In the genomic region with DNA sequence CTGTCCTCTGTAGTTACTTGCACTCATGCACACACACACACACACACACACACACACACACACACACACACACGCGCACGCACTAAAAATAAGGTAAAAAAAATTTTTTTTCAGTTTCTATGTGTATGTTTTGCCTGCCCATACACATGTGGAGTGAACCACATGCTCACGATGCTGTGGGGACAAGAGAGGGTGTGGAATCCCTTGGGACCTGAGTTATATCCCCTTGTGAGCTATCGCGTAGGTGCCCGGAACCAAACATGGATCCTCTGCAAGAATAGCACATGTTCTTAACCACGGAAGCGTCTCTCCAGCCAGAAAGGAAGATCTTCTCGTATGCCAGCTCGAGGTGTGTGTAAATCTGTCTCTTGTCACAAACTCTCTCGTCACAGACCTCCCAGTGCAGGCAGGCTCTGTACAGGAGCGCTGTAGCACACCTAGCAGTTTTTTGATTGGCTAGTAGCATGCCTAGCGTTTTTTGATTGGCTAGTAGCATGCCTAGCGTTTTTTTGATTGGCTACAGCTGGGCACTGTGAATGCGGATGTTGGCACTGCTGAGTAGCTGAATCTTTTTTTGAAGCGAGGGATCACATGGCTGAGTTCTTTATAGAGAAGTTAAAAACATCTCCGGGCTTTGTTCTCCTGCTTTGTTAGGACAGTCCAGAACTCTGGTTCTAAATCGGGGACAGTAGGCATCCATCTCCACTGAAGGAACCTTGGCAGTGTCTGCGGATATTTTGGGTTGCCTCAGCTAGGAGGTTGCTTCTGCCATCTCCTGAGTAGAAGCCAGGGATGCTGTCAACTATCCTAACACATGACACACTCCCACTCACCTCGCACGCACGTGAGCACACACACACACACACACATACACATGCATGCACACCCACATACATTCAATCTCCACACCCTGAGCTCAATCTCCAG, we compare ENCODE assay signal across 1 mouse cellular context.
TF ChIP-seq lines count a peak whose summit lies in the region.

No protein-coding gene starts in this region.

TF ChIP-seq in MEL, 35 proteins besides CTCF, POLR2A, EP300 and RAD21 (continued from another document):
- no peak for TF ChIP-seq MAFK (IDR thresholded peaks at IDR 0.05; ENCODE audit: borderline replicate concordance, low read depth, low read length)
- peak; percentile 73 for TF ChIP-seq ZNF384 (IDR thresholded peaks at IDR 0.05; ENCODE audit: low read depth, low read length)
- TF ChIP-seq MXI1 (IDR thresholded peaks at IDR 0.05; ENCODE audit: low read depth, low read length): peak; percentile 90
- TF ChIP-seq NRF1 (IDR thresholded peaks at IDR 0.05; ENCODE audit: insufficient read depth, low read depth, low read length, poor library complexity, severe bottlenecking): no peak
- no peak for TF ChIP-seq SMC3 (IDR thresholded peaks at IDR 0.05; ENCODE audit: low read depth, low read length)
- no peak for TF ChIP-seq NELFE (IDR thresholded peaks at IDR 0.05; ENCODE audit: low read depth, low read length)
- no peak for TF ChIP-seq UBTF (IDR thresholded peaks at IDR 0.05; ENCODE audit: borderline replicate concordance, insufficient read depth, low read depth, low read length)
- no peak for TF ChIP-seq POLR2AphosphoS5 (IDR thresholded peaks at IDR 0.05; ENCODE audit: borderline replicate concordance, low read depth, low read length)
- TF ChIP-seq GABPA (IDR thresholded peaks at IDR 0.05; ENCODE audit: low read depth, low read length): no peak
- TF ChIP-seq E2F4 (IDR thresholded peaks at IDR 0.05; ENCODE audit: borderline replicate concordance, low read depth, low read length): no peak
- TF ChIP-seq GATA1 (IDR thresholded peaks at IDR 0.05; ENCODE audit: low read depth, low read length): no peak
- 0 out of 2 replicates have a peak, but pooled peaks have one; percentile 34 for TF ChIP-seq HCFC1 (IDR thresholded peaks at IDR 0.05; ENCODE audit: low read depth, low read length)
- no peak for TF ChIP-seq MEF2A (IDR thresholded peaks at IDR 0.05; ENCODE audit: extremely low read depth, insufficient replicate concordance, low read depth, low read length, poor library complexity, severe bottlenecking)
- peak; percentile 82 for TF ChIP-seq ELF1 (IDR thresholded peaks at IDR 0.05; ENCODE audit: low read depth, low read length)
